Mouse (Mus musculus): ENCODE results near the gene Rad51b.

Rad51b gene

DNA sequence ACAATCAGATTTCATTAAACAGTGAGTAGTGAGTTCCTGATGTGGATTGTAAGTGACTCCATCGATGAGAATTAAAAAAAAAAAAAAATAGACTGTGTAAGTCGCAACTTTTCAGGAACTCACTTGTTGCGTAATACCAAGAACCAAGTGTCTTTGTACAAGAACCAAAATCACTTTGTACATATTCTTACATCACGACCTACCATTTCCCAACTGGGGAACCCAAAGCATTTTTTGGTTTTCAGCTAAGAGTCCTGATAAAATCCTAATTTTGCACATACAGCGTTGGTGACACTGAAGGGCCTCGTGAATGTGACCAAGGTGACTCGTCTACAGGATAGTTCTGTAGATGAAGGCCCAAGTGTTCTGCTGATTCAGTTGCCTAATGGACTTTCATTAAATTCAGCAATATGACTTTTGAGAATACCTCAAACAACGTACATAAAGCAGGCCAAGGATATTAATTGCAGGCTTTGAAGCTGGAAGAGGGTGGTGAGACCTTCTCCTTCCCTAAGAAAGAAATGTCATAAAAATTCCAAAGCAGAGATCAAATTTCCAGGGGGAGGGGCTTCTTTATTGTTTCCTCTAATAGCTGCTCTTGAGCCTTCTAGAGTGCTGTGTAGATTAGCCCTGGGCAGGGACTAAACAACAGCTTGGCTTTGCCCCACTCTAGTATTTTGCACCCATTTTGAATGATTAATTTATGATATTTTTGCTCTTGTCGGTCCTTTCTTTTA is 316.9 kb downstream of the Rad51b start:
- DNase-seq (ENCODE audit: low read depth, low spot score) = no peak

DNA sequence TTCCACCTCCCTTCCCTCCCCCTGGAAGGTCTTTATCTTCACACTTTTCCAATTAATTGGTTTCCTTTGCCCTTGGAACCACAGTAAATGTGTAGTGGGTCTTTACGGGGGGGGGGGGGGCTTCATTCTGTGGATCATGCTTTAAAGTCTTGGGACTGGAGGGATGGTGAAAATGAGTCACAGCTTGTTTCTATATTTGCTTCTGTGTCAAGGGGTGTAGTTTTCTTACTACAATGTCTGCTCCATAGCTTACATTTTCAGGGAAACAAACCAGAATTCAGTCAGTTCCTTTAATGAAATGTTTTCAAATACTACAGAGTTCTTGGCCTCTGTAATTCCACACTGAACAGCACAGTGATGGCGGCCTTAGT is 317.5 kb downstream of the Rad51b start:
- no peak for DNase-seq (ENCODE audit: low read depth, low spot score)

GRCm38 (mm10) chr12:79615717-79616316 is 318.7 kb downstream of the Rad51b start:
- DNase-seq (ENCODE audit: low read depth, low spot score) = no peak

GRCm38 (mm10) chr12:79619009-79619408 is 321.9 kb downstream of the Rad51b start:
- DNase-seq (ENCODE audit: low read depth, low spot score) = no peak

DNA sequence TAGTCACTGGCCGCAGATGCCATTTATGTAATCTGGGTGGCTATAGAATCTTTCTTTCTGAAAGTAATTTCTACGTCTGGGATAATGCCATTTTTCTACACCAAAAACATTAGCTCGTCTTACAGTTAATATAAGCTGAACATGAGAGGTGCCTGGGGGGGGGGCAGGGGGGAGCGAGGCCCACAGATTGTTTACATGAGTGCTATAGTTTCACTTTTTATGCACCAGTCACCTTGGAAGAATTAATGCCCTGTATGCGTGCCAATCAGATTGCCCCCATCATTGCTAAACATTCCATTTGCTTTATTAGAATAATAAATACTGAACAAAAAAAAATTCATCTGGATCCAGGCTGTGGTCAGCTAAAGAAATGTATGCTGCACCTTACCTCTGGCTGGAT is 323.6 kb downstream of the Rad51b start:
- DNase-seq (ENCODE audit: low read depth, low spot score) = no peak

DNA sequence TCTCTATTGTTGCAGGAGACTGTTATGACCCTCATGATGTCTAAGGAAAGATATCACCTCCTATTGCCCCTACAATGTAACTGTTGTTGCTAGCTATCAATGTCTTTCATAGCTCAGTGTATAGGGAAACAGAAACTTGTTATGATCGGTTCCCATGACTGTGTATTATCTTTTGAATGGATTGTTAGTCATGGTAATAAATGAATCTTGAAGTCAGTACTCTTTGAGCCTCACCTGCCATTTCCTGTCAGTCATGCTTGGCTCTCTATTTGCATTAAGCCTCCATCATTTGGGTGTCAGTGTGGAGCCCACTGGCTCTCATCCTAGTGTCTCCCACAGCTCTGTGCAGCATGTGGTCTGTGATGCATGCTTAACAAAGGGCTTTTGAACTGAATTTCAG is 326.2 kb downstream of the Rad51b start:
- DNase-seq (ENCODE audit: low read depth, low spot score) = no peak

GRCm38 (mm10) chr12:79625699-79626554 is 328.8 kb downstream of the Rad51b start:
- DNase-seq (ENCODE audit: low read depth, low spot score) = no peak

DNA sequence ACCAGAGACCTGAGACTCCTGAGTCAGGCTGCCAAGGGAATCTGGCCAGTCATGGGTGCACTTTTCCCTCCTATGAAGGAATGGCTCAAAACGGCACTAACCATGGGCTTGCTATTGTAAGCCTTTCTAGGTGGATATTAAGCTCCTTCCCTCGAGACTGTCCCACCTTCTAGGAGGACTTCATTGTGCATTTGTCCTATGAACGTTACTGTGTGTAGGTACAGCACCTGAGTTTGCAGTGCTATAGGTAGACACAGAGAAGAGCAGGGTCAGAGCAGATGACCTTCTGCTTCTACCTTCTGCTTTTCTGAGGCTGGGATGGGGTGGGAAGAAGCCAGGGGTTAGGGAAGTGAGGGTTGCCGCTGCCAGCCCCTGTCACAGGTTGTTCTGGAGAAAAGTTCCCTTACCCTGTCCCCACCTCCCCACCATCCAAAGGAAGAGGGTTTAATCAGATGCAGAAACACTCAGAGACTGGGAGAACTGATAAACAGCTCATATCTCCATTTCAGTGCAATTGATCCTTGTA is 329.5 kb downstream of the Rad51b start:
- DNase-seq (ENCODE audit: low read depth, low spot score) = no peak

GRCm38 (mm10) chr12:79627351-79628120 is 330.5 kb downstream of the Rad51b start:
- DNase-seq (ENCODE audit: low read depth, low spot score) = no peak

DNA sequence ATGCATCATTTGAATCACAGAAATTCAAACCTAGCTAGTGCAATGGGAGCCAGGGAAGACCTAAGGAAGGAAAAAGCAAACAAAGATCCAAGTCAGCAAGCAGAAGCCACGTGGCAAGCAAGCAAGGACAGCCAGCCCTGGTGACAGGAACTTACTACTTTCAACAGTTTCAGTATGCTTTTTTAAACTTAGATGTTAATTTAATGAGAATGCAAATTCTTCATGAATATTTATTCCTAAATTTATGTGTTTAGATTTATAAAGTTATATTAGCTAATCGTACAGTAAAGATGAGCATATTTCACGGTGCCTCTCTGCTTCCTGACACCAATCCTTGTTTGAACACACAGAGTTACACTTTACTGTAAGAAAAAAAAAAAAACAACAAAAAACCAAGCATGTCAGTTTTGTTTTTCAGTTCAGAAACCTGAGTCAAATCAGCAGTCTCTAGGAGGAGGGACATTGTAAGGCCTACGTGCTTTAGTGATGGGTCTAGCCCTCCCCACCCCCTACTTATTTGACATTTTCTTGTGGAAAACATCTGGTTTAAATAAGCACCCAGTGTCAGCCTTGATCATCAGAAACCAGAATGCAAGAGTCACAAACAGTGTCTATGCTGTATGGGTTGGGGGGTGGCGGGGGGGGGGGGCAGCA is 331.2 kb downstream of the Rad51b start:
- DNase-seq (ENCODE audit: low read depth, low spot score) = no peak

GRCm38 (mm10) chr12:79629945-79630850 is 333.1 kb downstream of the Rad51b start:
- DNase-seq (ENCODE audit: low read depth, low spot score) = no peak

- no peak for DNase-seq (ENCODE audit: low read depth, low spot score)
These were observed 336.5 kb downstream of the Rad51b start for GRCm38 (mm10) chr12:79633458-79634106.

- DNase-seq (ENCODE audit: low read depth, low spot score) = no peak
These were observed 344.6 kb downstream of the Rad51b start for GRCm38 (mm10) chr12:79641570-79642285.

DNA sequence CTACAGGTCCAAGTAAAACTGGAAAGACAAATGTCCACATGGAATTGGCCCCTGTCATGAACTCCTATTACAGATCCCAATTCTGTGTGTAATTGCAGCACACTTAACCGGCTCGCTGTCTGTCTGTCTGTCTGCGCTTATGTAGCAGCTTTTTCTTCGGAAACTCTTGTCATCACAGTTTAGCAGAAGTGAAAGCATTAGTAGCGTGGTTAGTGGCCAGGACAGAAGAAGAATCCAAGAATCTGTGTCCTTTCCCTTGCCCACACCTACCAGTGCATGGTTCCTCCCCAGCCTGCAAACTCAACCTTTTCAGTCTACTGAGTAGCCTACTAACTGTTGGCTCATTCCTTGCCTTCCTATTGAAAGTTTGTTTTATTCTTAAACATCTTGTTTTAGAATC is 345.6 kb downstream of the Rad51b start:
- no peak for DNase-seq (ENCODE audit: low read depth, low spot score)

GRCm38 (mm10) chr12:79645656-79646055 is 348.6 kb downstream of the Rad51b start:
- no peak for DNase-seq (ENCODE audit: low read depth, low spot score)

DNA sequence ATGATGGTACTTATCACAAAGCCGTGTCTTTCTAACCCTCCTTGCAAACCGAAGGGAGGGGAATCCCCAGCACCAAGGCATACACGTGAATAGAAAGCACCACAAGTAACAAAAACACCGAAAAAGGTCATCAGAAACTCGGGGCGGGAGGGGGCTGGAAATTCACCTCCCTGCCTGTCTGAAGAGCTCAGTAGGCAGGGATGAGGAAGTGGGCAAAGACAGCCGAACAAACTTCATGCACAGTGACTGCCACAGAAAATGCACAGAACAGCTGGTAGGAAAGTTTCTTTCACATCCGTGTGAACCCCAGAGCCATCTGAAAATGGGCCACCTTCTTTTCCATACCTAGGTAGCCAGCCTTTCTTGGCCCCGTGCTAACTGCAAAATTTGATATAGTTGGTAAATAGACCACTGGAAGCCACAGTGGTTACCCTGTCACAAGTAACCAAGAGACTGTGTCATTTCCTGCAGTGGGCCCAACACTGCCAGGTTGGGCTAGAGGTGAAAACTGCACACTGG is 349.6 kb downstream of the Rad51b start:
- DNase-seq (ENCODE audit: low read depth, low spot score) = no peak

DNA sequence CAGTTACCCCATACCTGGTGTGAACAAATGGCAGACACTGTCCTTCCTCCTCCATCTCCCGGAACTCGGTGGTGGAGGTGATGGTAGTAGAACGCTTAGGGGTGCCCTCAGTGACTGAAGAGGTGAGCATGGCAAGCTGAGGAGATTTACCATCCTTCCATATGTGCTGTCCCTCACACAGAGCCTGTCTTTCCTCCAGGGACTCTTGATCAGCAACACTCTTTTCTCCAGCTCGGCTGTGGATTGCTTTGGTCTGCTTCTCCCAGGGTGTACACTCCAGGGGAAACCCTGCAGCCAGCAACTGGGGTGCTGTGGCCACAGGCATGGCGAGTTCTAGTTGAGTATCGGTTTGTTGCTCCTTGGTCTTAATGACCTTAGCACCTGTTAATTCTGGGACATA is 350.3 kb downstream of the Rad51b start:
- DNase-seq (ENCODE audit: low read depth, low spot score) = no peak

GRCm38 (mm10) chr12:79647976-79648375 is 350.9 kb downstream of the Rad51b start:
- DNase-seq (ENCODE audit: low read depth, low spot score) = no peak

All from retina, adult 2 months (tissue).